Mouse (Mus musculus): ENCODE data around the gene Lamtor2.

GRCm38 (mm10) chr3:88591950-88592731 is 39.3 kb upstream of the Lamtor2 start:
- TF ChIP-seq CTCF (IDR thresholded peaks at IDR 0.05; ENCODE audit: borderline replicate concordance, extremely low read depth, insufficient read depth, insufficient read length): peak; percentile 26; the same call in 1 of the 2 replicates
- no peak for TF ChIP-seq POLR2A (IDR thresholded peaks at IDR 0.05; ENCODE audit: borderline replicate concordance, extremely low read depth, insufficient read depth, insufficient read length, poor library complexity, severe bottlenecking)
